Mouse (Mus musculus) bone marrow macrophage, adult 2 months (primary cell): ENCODE data around the gene Ddx39.

Experiments
- CTCF ChIP-seq: IDR thresholded peaks from 2 replicates; pipeline ENCODE4 v1.5.1; 2012; ENCODE audit warnings: low read depth, mild to moderate bottlenecking, low read length, moderate library complexity
- POLR2A ChIP-seq: IDR thresholded peaks from 2 replicates; pipeline ENCODE4 v1.6.1; 2012; ENCODE audit warnings: mild to moderate bottlenecking, low read depth, low read length, borderline replicate concordance

GRCm38 (mm10) chr8:83680603-83681002 lies 34.4 kb upstream of the Ddx39 start:
- TF ChIP-seq CTCF (no peak), POLR2A (no peak)
